Mouse (Mus musculus) intestine, embryonic 16.5 days (tissue): ENCODE measurements around the gene Caly. TPM values are rescaled to one million over a fixed set of nuclear protein-coding genes. Genes with fewer than 3 reads are reported as not detected.

ENCODE experiments used
- ATAC-seq: fragments of 200-750 bp; cut with Nextera tagmentation; 2 replicates; pipeline ENCODE4 v1.8.0; 2017; ENCODE audit warnings: moderate TSS enrichment, moderate library complexity
- H3K27ac ChIP-seq: fragments of 300-500 bp; sonication (generic); 2 replicates; pipeline ENCODE4 v1.5.1; 2014; ENCODE audit warnings: mild to moderate bottlenecking, low read length
- H3K27me3 ChIP-seq: fragments of 300-500 bp; sonication (generic); replicated peaks from 2 replicates; pipeline ENCODE4 v1.6.1; 2014; ENCODE audit warnings: low read length, control low read depth, mixed read lengths; ENCODE audit not compliant: control insufficient read depth, insufficient read depth
- H3K36me3 ChIP-seq: fragments of 300-500 bp; sonication (generic); 2 replicates; pipeline ENCODE4 v1.6.1; 2014; ENCODE audit warnings: low read length, control low read depth; ENCODE audit not compliant: control insufficient read depth, insufficient read depth
- H3K4me1 ChIP-seq: fragments of 300-500 bp; sonication (generic); 2 replicates; pipeline ENCODE4 v1.6.1; 2014; ENCODE audit warnings: low read length, control low read depth, mixed read lengths; ENCODE audit not compliant: control insufficient read depth, insufficient read depth
- H3K4me2 ChIP-seq: fragments of 300-500 bp; sonication (generic); 2 replicates; pipeline ENCODE4 v1.6.1; 2014; ENCODE audit warnings: low read depth, low read length, control low read depth
- H3K4me3 ChIP-seq: fragments of 300-500 bp; sonication (generic); 2 replicates; pipeline ENCODE4 v1.5.1; 2014; ENCODE audit warnings: mild to moderate bottlenecking, low read length
- H3K9ac ChIP-seq: fragments of 300-500 bp; sonication (generic); 2 replicates; pipeline ENCODE4 v1.6.1; 2014; ENCODE audit warnings: low read depth, low read length
- H3K9me3 ChIP-seq: fragments of 300-500 bp; sonication (generic); 2 replicates; pipeline ENCODE4 v1.6.1; 2016; ENCODE audit warnings: low read length, control low read depth; ENCODE audit not compliant: control insufficient read depth
- WGBS: fragments of 180-500 bp; shearing (Covaris S2); extraction: QIAGEN DNeasy Blood & Tissue Kit; methylation state at CpG from one replicate; pipeline ENCODE4 v1.1.7; 2014; 5-methylcytosine and 5-hydroxymethylcytosine counted together
- polyA plus RNA-seq: library from polyadenylated mRNA; unstranded; fragments of >200 nt; fragmentation: Nextera tagmentation; extraction: Ambion mirVana; gene quantifications from 2 replicates; pipeline ENCODE4 v1.2.1, GENCODE M21; 2015

Gene Caly
- polyA plus RNA-seq, 1 experiment from 2014 or later, result 3.0 TPM

DNA sequence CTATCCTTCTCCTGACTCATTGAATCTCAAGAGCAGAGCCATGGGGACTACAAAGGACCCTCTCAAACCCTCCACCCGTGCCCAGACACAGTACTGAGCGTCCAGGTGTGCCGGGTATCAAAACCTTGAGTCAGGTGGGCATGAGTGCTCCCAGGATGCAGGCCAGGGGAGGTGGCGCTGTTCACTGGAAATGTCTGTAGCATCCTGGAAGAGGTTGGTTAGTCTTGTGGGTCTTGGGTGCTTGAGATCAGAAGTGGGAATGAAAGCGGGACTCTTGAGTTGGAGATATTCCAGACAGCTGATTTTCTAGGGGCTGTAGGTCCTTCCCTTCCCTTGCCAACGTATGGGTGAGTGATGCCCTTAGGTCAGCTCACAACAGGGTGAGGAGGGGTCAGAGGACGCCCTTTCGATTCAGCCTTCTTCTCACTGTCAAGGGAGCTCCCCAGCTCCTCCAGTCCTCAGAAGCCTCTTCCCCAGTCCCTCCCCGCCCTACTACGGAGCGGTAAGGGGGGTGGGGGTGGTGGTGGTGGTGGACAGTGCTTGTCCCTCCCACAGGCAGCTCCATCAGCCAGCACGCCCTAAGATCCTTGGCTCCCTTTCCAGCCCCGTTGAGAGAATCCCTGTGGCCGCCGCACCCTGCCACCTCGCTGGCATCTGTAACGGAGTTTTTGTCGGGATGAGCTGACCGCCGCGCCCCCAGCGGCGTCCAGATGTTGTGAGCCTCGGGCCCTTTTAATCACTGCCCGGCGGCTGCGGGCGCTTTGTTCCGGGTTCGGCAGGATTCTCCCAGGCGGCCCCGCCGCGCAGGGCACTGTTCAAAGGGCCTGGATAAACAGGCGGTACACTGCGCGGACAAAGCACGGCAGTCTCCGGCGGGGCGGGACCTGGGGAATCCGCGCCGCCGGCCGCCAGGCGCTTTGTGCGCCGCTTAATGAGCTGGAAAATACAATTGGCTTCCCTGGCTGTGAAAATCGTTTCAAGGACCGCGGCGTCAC, 24.6 kb downstream of the Caly start:
- H3K4me3 ChIP-seq, result peak overlapping the region; percentile 51
- H3K9ac ChIP-seq, result peak overlapping the region; percentile 64
- H3K36me3 ChIP-seq, result no peaks in the 10 kb centered on the region
- H3K4me2 ChIP-seq, result peak overlapping the region; percentile 82
- ATAC-seq, result peak; percentile 64
- no peaks in the 10 kb centered on the region; the same call in none of the 2 replicates for H3K4me1 ChIP-seq
- no peaks in the 10 kb centered on the region for H3K9me3 ChIP-seq
- 4% methylated on average over 53 of the region's 53 CpGs for WGBS
- peaks cover 71% of the 10 kb centered on the region for H3K27me3 ChIP-seq
- H3K27ac ChIP-seq, result no peak overlapping the region

DNA sequence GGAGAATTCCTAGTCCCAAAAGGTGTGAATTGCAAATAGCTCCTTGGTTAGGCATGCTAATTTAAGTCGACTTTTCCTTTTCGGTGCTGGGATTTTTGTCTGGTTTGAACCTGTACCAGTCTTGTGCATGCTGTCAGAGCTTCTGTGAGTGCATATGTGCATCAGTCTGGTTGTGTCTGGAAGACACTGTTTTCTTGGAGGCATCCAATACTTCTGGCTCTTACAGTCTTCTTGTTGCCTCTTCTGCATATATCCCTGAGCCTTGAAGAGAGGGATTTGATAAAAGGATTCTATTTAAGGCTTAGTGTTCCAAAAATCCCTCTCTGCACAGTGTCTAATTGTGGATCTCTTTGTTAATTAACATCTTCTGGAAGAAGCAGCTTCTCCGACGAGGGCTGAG, 28.2 kb downstream of the Caly start:
- Histone ChIP-seq H3K27ac (no peak overlapping the region), H3K4me3 (no peak overlapping the region), H3K9me3 (no peaks in the 10 kb centered on the region), H3K36me3 (no peaks in the 10 kb centered on the region), H3K9ac (no peak overlapping the region), H3K27me3 (peaks cover 61% of the 10 kb centered on the region), H3K4me2 (no peak overlapping the region), H3K4me1 (peaks cover 4% of the 10 kb centered on the region; the same call in 1 of the 2 replicates)
- ATAC-seq, result no peak
- 78% methylated on average over 4 of the region's 4 CpGs for WGBS

DNA sequence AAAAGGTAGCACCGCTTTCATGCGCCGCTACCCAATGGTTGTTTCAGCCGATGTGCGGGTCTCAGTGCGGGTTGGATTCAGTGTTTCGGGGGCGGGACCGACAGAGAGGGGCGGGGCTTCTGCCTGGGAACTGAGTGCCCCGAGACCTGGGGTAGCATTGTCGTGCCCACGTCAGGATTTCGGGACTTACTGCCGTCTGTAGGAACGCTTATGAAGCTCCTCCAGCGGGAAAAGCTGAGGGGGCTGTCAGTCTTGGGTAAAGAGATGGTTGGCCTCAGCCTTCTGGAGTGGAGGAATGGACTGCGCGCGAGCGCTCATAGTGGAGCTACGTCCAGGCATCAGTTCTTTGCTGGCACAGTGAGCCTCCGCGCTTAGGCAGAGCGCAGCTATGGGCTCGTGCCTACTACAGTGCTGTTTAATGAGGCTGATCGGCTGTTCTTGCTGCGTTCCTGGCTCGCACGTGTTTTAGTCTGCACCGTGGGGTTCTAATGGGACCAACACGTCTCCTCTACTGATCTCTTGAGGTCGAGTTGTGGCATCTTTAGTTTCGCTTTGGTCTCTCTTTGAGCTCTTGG, 33.1 kb downstream of the Caly start:
- H3K27me3 ChIP-seq, result peaks cover 76% of the 10 kb centered on the region
- H3K9me3 ChIP-seq, result no peaks in the 10 kb centered on the region
- peak overlapping the region; percentile 52 for H3K4me3 ChIP-seq
- no peaks in the 10 kb centered on the region for H3K36me3 ChIP-seq
- peak; percentile 58 for ATAC-seq
- peak overlapping the region; percentile 86 for H3K4me2 ChIP-seq
- no peak overlapping the region for H3K27ac ChIP-seq
- H3K9ac ChIP-seq, result no peak overlapping the region
- peaks cover 19% of the 10 kb centered on the region for H3K4me1 ChIP-seq
- WGBS, result 2% methylated on average over 34 of the region's 34 CpGs

DNA sequence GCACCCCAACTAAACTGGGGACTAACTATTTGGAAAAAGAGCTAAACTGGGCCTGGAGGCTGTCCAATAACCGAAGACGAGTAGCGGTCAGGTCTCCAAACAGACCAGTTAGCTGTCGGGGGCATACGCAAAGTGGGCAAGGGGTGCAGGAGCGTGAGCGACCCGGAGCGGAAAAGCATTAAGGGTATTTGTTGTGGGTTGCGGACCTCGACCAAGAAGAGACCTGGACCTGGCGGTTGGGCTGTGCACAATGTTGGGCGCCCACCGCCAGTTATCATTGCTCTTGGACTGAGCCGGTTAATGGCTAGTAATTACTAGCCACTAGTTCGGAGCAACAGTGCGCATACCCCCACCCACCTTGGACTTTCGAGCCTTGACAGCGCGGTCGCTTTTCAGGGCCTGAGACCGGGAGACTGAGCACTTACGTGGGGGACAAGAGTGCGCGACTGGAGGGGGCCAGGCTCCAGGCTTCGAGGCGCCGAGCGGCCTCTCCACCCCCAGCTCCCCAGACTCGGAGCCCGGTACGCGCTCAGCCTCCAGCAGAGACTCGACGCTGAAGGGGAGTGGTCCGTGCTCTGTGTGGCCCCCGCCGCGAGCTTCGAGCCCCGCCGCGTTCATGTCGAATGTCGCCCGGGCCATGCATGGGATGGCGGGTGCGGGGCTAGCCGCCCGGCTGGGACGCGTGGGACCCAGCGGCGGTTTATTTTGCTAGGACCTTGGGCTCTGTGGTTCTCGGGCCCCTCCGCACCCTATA, 33.8 kb downstream of the Caly start, which contains the start of gene Msx3:
Gene Msx3, minus strand, starts transcription at position 729 of the 754 bp plus-strand sequence.
- Histone ChIP-seq H3K4me3 (peak within 1 kb of the TSS; percentile 52), H3K4me2 (peak within 1 kb of the TSS; percentile 86), H3K27me3 (peaks cover 76% of the 10 kb centered on the region), H3K9me3 (no peaks in the 10 kb centered on the region), H3K9ac (0 out of 2 replicates have a peak within 1 kb of the TSS, but pooled peaks have one; percentile 44), H3K4me1 (peaks cover 19% of the 10 kb centered on the region), H3K27ac (no peak within 1 kb of the TSS), H3K36me3 (no peaks in the 10 kb centered on the region)
- peak; percentile 31 for ATAC-seq
- 1% methylated on average over 56 of the region's 56 CpGs for WGBS

DNA sequence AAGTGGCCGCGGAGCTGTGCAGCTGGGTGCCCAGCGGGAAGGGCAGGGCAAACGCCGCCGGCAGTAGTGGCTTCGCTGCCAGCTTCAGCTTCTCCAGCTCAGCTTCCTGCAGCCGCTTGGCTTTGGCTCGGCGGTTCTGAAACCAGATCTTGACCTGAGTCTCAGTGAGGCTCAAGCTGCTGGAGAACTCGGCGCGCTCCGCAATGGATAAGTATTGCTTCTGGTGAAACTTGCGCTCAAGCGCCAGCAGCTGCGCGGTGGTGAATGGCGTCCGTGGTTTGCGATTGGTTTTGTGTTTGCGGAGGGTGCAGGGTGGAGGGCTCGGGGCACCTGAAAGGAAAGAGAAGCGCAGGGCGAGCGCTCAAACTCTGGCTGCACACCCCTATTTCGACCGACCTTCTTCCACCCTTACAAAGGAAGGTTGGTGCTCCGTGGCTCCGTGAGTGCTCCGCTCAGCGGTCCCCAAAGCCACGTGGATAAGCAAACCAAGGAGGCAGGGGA, 34.5 kb downstream of the Caly start:
- no peak overlapping the region for H3K27ac ChIP-seq
- ATAC-seq, result peak; percentile 36; the same call in 1 of the 2 replicates
- peaks cover 19% of the 10 kb centered on the region for H3K4me1 ChIP-seq
- H3K9ac ChIP-seq, result peak overlapping the region; percentile 44; the same call in 1 of the 2 replicates
- no peaks in the 10 kb centered on the region for H3K36me3 ChIP-seq
- peaks cover 71% of the 10 kb centered on the region for H3K27me3 ChIP-seq
- 1% methylated on average over 33 of the region's 33 CpGs for WGBS
- no peaks in the 10 kb centered on the region for H3K9me3 ChIP-seq
- H3K4me3 ChIP-seq, result peak overlapping the region; percentile 52
- H3K4me2 ChIP-seq, result peak overlapping the region; percentile 86

DNA sequence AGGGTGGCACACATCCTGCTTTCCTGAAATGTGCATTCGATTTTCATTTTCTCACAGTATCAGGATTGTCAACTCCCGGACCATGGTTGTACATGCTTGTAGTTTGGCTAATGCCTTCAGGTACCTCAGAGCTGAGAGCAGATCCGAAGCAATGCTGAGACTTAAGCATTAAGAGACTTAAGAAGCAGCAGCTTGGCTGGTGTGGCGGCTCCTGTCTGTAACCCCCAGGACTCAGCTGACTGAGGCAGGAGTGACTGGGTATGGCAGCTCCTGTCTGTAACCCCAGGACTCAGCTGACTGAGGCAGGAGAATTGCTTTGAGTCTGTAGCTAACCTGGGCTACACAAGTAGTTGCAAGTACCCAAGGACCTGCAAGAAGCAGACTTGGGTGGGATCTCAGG, 36.8 kb downstream of the Caly start:
- Histone ChIP-seq H3K27ac (no peak overlapping the region), H3K9me3 (no peaks in the 10 kb centered on the region), H3K4me2 (no peak overlapping the region), H3K9ac (no peak overlapping the region), H3K4me3 (no peak overlapping the region), H3K27me3 (peaks cover 57% of the 10 kb centered on the region), H3K36me3 (no peaks in the 10 kb centered on the region), H3K4me1 (peaks cover 19% of the 10 kb centered on the region)
- ATAC-seq, result no peak
- 75% methylated on average over 4 of the region's 4 CpGs for WGBS

DNA sequence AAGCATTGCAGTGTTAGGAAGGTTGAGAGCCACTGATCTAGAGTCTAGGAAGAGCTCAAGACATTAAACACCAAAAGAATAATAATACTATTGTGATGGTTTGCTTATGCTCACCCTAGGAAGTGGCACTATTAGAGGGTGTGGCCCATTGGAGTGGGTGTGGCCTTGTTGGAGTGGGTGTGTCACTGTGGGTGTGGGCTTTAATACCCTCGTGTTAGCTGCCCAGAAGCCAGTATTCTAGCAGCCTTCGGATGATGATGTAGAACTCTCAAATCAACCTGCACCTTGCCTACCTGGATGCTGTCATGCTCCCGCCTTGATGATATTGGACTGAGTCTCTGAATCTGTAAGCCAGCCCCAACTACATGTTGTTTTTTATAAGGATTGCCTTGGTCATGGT, 39.6 kb downstream of the Caly start:
- H3K9me3 ChIP-seq, result no peaks in the 10 kb centered on the region
- H3K9ac ChIP-seq, result no peak overlapping the region
- H3K4me2 ChIP-seq, result no peak overlapping the region
- peaks cover 3% of the 10 kb centered on the region for H3K4me1 ChIP-seq
- peaks cover 30% of the 10 kb centered on the region for H3K27me3 ChIP-seq
- no peak overlapping the region for H3K4me3 ChIP-seq
- H3K27ac ChIP-seq, result no peak overlapping the region
- 56% methylated on average over 3 of the region's 3 CpGs for WGBS
- ATAC-seq, result 0 out of 2 replicates have a peak, but pooled peaks have one; percentile 38
- no peaks in the 10 kb centered on the region for H3K36me3 ChIP-seq

DNA sequence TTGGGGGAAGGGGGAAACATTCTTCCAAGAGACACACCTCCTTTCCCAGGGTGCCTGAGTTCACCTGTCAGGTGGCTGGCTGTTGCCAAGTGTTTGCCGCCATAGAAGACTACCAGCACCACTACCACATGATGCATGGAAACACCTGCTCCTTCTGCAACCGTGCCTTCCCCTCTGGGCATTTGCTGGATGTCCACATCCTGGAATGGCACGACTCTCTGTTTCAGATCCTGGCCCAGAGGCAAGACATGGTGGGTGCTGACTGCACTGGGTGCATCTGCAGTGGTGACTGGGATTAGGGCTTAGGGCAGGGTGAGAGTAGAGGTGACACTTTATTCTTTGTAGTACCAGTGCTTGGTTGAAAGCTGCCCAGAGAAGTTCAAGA, 45.2 kb downstream of the Caly start:
- Histone ChIP-seq H3K9me3 (no peaks in the 10 kb centered on the region), H3K27ac (no peak overlapping the region), H3K4me2 (peak overlapping the region; percentile 92), H3K27me3 (no peaks in the 10 kb centered on the region), H3K4me1 (peaks cover 12% of the 10 kb centered on the region), H3K36me3 (no peaks in the 10 kb centered on the region), H3K9ac (peak overlapping the region; percentile 84; the same call in 1 of the 2 replicates), H3K4me3 (peak overlapping the region; percentile 83)
- ATAC-seq, result no peak; the same call in 1 of the 2 replicates
- WGBS, result 55% methylated on average over 3 of the region's 3 CpGs
